Mouse (Mus musculus) G1E (cell line): ENCODE measurements around the gene Sart3. TPM values are rescaled to one million over a fixed set of nuclear protein-coding genes. Genes with fewer than 3 reads are reported as not detected.
"Not testable (repeated sequence)": the region's sequence is repeated elsewhere in the genome, so short reads cannot be mapped to it uniquely, and the experiment has no call there.

ENCODE experiments used
- ATAC-seq: 2 replicates; pipeline ENCODE4 v1.8.0; 2016; ENCODE audit warnings: mild to moderate bottlenecking; ENCODE audit not compliant: insufficient number of reproducible peaks, poor library complexity, low FRiP score, severe bottlenecking; ENCODE audit errors: extremely low read depth
- DNase-seq: peaks from one replicate; pipeline ENCODE4 v3.0.0; 2012; ENCODE audit warnings: low spot score
- H3K27me3 ChIP-seq: 2 replicates; pipeline ENCODE4 v1.6.1; 2012; ENCODE audit warnings: mild to moderate bottlenecking, low read length, inconsistent platforms; ENCODE audit not compliant: insufficient read depth
- H3K36me3 ChIP-seq: replicated peaks from 2 replicates; pipeline ENCODE3; 2012; ENCODE audit warnings: mild to moderate bottlenecking, inconsistent platforms
- H3K4me1 ChIP-seq: 2 replicates; pipeline ENCODE4 v1.6.1; 2012; ENCODE audit warnings: low read depth, low read length, inconsistent platforms, mixed read lengths; ENCODE audit not compliant: insufficient read depth
- H3K4me3 ChIP-seq: 2 replicates; pipeline ENCODE4 v1.5.1; 2012; ENCODE audit warnings: low read depth, mild to moderate bottlenecking, inconsistent platforms, low read length, moderate library complexity, mixed read lengths
- H3K9me3 ChIP-seq: replicated peaks from 2 replicates; pipeline ENCODE4 v1.6.1; 2012; ENCODE audit warnings: inconsistent platforms
- CTCF ChIP-seq: IDR thresholded peaks from 2 replicates; pipeline ENCODE4 v1.5.1; 2012; ENCODE audit warnings: low read depth, low read length, inconsistent platforms, mixed read lengths
- GATA1 ChIP-seq: IDR thresholded peaks from 2 replicates; pipeline ENCODE4 v1.6.1; 2012; ENCODE audit warnings: borderline replicate concordance, low read length, inconsistent platforms, mixed read lengths
- GATA2 ChIP-seq: IDR thresholded peaks from 2 replicates; pipeline ENCODE4 v1.6.1; 2012; ENCODE audit warnings: low read depth, low read length, inconsistent platforms, borderline replicate concordance
- POLR2AphosphoS5 ChIP-seq: IDR thresholded peaks from 2 replicates; pipeline ENCODE4 v1.6.1; 2012; ENCODE audit warnings: low read depth, low read length, inconsistent platforms; ENCODE audit not compliant: insufficient replicate concordance
- TAL1 ChIP-seq: conservative IDR thresholded peaks from 2 replicates; pipeline ENCODE4 v1.6.1; 2012; ENCODE audit warnings: low read depth, low read length, inconsistent platforms, mixed read lengths
- polyA plus RNA-seq: library from polyadenylated mRNA; stranded (reverse); fragments of >175 nt; gene quantifications from 2 replicates; pipeline ENCODE4 v1.2.3, GENCODE M21; 2012
- total RNA-seq, 2 experiments: library from RNA; stranded (forward) in 1 of 2; stranded (reverse) in 1 of 2; fragments of 200-1000 nt in 1 of 2; fragments of >200 nt in 1 of 2; fragmentation: Nextera tagmentation in 1 of 2; gene quantifications; 2 replicates each; pipeline ENCODE4 v1.2.3; 2014 to 2017

Gene Sart3
- total and polyA plus RNA-seq, 3 experiments, result 19.0 to 52.6 (median 32.6) TPM

GRCm38 (mm10) chr5:113786985-113787384, 14.7 kb upstream of the Sart3 start:
- Histone ChIP-seq H3K9me3 (no peaks in the 10 kb centered on the region), H3K36me3 (no peaks in the 10 kb centered on the region), H3K4me3 (no peak overlapping the region), H3K4me1 (no peaks in the 10 kb centered on the region), H3K27me3 (peaks cover 29% of the 10 kb centered on the region)
- no peak for TF ChIP-seq POLR2AphosphoS5
- TF ChIP-seq TAL1, result no peak
- no peak for TF ChIP-seq CTCF
- TF ChIP-seq GATA1, result no peak
- no peak for TF ChIP-seq GATA2
- ATAC-seq (no peak), DNase-seq (no peak)

- DNase-seq, H3K4me3 ChIP-seq, ATAC-seq, H3K36me3 ChIP-seq, H3K9me3 ChIP-seq, H3K4me1 ChIP-seq: not testable (repeated sequence)
- peaks cover 28% of the 10 kb centered on the region; the same call in 1 of the 2 replicates for H3K27me3 ChIP-seq
Observed at GRCm38 (mm10) chr5:113784104-113784503, 11.8 kb upstream of the Sart3 start.

- no peaks in the 10 kb centered on the region for H3K9me3 ChIP-seq
- H3K4me1 ChIP-seq, result no peaks in the 10 kb centered on the region
- H3K36me3 ChIP-seq, result peaks cover 9% of the 10 kb centered on the region
- peaks cover 25% of the 10 kb centered on the region; the same call in 1 of the 2 replicates for H3K27me3 ChIP-seq
- no peak for ATAC-seq
- no peak for TF ChIP-seq POLR2AphosphoS5
- no peak for TF ChIP-seq GATA2
- no peak for TF ChIP-seq CTCF
- TF ChIP-seq TAL1, result no peak
- no peak for TF ChIP-seq GATA1
- H3K4me3 ChIP-seq, result no peak overlapping the region
- DNase-seq, result no peak
Observed at GRCm38 (mm10) chr5:113783581-113784001, 11.3 kb upstream of the Sart3 start.

- no peaks in the 10 kb centered on the region for H3K4me1 ChIP-seq
- H3K9me3 ChIP-seq, result no peaks in the 10 kb centered on the region
- H3K4me3 ChIP-seq, result no peak overlapping the region
- peaks cover 17% of the 10 kb centered on the region for H3K36me3 ChIP-seq
- DNase-seq, result no peak
- peaks cover 24% of the 10 kb centered on the region; the same call in 1 of the 2 replicates for H3K27me3 ChIP-seq
- ATAC-seq, result no peak
- no peak for TF ChIP-seq GATA1
- no peak for TF ChIP-seq GATA2
- no peak for TF ChIP-seq CTCF
- TF ChIP-seq TAL1, result no peak
- TF ChIP-seq POLR2AphosphoS5, result no peak
Observed at GRCm38 (mm10) chr5:113782624-113783023, 10.3 kb upstream of the Sart3 start.

- Histone ChIP-seq H3K4me3 (no peak overlapping the region), H3K27me3 (peaks cover 22% of the 10 kb centered on the region; the same call in 1 of the 2 replicates), H3K36me3 (peaks cover 24% of the 10 kb centered on the region), H3K4me1 (peaks cover 3% of the 10 kb centered on the region), H3K9me3 (no peaks in the 10 kb centered on the region)
- ATAC-seq, result no peak
- TF ChIP-seq TAL1, result no peak
- no peak for TF ChIP-seq GATA2
- no peak for TF ChIP-seq POLR2AphosphoS5
- TF ChIP-seq GATA1, result no peak
- DNase-seq, result no peak
Observed at GRCm38 (mm10) chr5:113781875-113782274, 9.6 kb upstream of the Sart3 start.

- no peak for ATAC-seq
- Histone ChIP-seq H3K4me3 (no peak overlapping the region), H3K9me3 (no peaks in the 10 kb centered on the region), H3K36me3 (peaks cover 30% of the 10 kb centered on the region), H3K27me3 (peaks cover 21% of the 10 kb centered on the region; the same call in 1 of the 2 replicates), H3K4me1 (peaks cover 9% of the 10 kb centered on the region)
- no peak for TF ChIP-seq POLR2AphosphoS5
- no peak for DNase-seq
Observed at GRCm38 (mm10) chr5:113781254-113781653, 8.9 kb upstream of the Sart3 start.

- Histone ChIP-seq H3K4me1 (peaks cover 14% of the 10 kb centered on the region), H3K4me3 (no peak overlapping the region), H3K27me3 (peaks cover 17% of the 10 kb centered on the region; the same call in 1 of the 2 replicates), H3K36me3 (peaks cover 35% of the 10 kb centered on the region), H3K9me3 (no peaks in the 10 kb centered on the region)
- DNase-seq (no peak), ATAC-seq (no peak)
- no peak for TF ChIP-seq TAL1
- no peak for TF ChIP-seq CTCF
- no peak for TF ChIP-seq GATA2
- TF ChIP-seq POLR2AphosphoS5, result no peak
- TF ChIP-seq GATA1, result no peak
Observed at GRCm38 (mm10) chr5:113780763-113781162, 8.5 kb upstream of the Sart3 start.
